Mouse (Mus musculus): ENCODE data around the gene Zfp60.

GRCm38 (mm10) chr7:27683218-27683617 is 48.0 kb upstream of the Zfp60 start:
- TF ChIP-seq POLR2A (IDR thresholded peaks at IDR 0.05; ENCODE audit: borderline replicate concordance, insufficient read depth, low read length): no peak
- TF ChIP-seq CTCF (IDR thresholded peaks at IDR 0.05; ENCODE audit: borderline replicate concordance, insufficient read depth, low read depth, low read length): no peak

Measured in cerebellum, adult 2 months (tissue).